Mouse (Mus musculus): Measurements from ENCODE around the gene Capn9. TPM values are rescaled to one million over a fixed set of nuclear protein-coding genes. Genes with fewer than 3 reads are reported as not detected.
A peak's percentile ranks its signal among the peaks of the same experiment; 100 is the strongest.

The Capn9 gene
- polyA plus RNA-seq, 1 experiment from 2014 or later = 0.36 TPM

DNA sequence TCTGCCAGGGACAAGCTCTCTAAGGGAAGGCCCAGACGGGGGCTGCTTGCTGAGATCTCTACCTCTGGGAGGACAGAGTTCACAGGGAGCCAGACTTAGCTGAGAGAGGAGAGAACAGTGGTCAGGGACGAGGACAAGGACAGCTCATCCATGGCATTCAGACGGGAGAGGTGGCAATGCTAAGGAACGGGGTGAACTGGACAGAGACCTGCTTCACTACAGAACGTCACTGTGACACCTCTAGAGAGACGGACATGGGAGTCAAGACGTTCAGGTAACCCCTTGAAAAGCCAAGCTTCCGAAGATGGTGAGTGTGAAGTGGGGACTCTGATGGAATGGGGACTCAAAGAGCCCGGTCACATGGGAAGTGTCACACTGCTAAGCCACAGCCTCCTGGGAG is 50.3 kb downstream of the Capn9 start:
- no peak overlapping the region for H3K4me2 ChIP-seq (ENCODE audit: low read depth, low read length)
- 89% methylated on average over 9 of the region's 9 CpGs for WGBS
- H3K36me3 ChIP-seq (ENCODE audit: control insufficient read depth, insufficient read depth, low read length) = no peaks in the 10 kb centered on the region
- no peaks in the 10 kb centered on the region for H3K27me3 ChIP-seq (ENCODE audit: control insufficient read depth, insufficient read depth, low read length)
- H3K9me3 ChIP-seq (ENCODE audit: control insufficient read depth, low read length) = no peaks in the 10 kb centered on the region
- H3K4me1 ChIP-seq (ENCODE audit: control insufficient read depth, insufficient read depth, low read length) = no peaks in the 10 kb centered on the region
- ATAC-seq (ENCODE audit: low read depth) = no peak
- H3K9ac ChIP-seq (replicated peaks; ENCODE audit: low read depth, low read length) = no peak overlapping the region
- H3K27ac ChIP-seq (ENCODE audit: low read depth, low read length) = no peak overlapping the region
- no peak overlapping the region for H3K4me3 ChIP-seq (ENCODE audit: low read depth, low read length)

DNA sequence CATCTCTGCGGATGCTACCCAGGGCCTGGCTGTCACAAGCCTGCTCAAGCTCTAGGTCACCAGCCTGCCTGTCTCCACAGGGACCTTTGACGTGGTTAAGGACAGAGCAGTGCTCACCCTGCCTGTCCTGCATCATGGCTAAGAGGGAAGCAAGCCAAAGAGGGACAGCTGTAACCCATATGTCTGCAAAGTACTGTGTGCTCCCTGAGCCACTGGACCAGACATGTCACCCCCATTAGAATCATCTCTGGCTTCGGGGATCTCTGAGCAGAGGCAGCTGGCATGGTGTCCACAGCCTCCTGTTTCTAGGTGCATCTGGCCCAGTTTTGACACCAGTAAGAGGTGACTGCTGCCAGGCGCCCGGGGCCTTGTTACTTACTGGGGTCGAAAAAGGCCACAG is 54.6 kb downstream of the Capn9 start:
- ATAC-seq (ENCODE audit: low read depth) = no peak
- no peaks in the 10 kb centered on the region for H3K36me3 ChIP-seq (ENCODE audit: control insufficient read depth, insufficient read depth, low read length)
- no peaks in the 10 kb centered on the region for H3K4me1 ChIP-seq (ENCODE audit: control insufficient read depth, insufficient read depth, low read length)
- H3K27ac ChIP-seq (ENCODE audit: low read depth, low read length) = no peak overlapping the region
- WGBS = 75% methylated on average over 6 of the region's 6 CpGs
- no peaks in the 10 kb centered on the region for H3K9me3 ChIP-seq (ENCODE audit: control insufficient read depth, low read length)
- H3K4me2 ChIP-seq (ENCODE audit: low read depth, low read length) = no peak overlapping the region
- no peak overlapping the region for H3K4me3 ChIP-seq (ENCODE audit: low read depth, low read length)
- H3K27me3 ChIP-seq (ENCODE audit: control insufficient read depth, insufficient read depth, low read length) = no peaks in the 10 kb centered on the region
- H3K9ac ChIP-seq (replicated peaks; ENCODE audit: low read depth, low read length) = no peak overlapping the region

DNA sequence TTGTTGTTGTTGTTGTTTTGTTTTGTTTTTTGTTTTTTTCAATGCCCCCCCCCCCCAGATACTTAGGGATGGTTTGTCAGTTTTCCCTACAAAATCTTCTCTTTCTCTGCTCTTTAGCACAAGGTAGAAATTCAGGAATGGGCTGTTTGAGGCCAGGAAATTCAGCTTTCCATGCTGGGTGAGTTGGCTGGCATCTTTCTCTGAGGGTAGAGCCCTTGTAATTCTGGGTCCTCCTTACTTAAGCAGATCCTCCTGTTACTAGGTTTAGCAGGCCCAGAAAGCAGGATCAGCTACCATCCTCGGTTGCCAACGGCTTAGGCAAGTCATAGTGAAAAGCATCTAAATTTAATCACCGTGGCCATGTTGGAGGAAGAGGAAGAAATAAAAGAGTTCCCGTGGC is 55.0 kb downstream of the Capn9 start:
- no peak for ATAC-seq (ENCODE audit: low read depth)
- Histone ChIP-seq H3K4me1 (ENCODE audit: control insufficient read depth, insufficient read depth, low read length) (no peaks in the 10 kb centered on the region), H3K9me3 (ENCODE audit: control insufficient read depth, low read length) (no peaks in the 10 kb centered on the region), H3K4me3 (ENCODE audit: low read depth, low read length) (no peak overlapping the region), H3K4me2 (ENCODE audit: low read depth, low read length) (no peak overlapping the region), H3K9ac (replicated peaks; ENCODE audit: low read depth, low read length) (no peak overlapping the region), H3K27ac (ENCODE audit: low read depth, low read length) (peak overlapping the region; percentile 6; the same call in 1 of the 2 replicates), H3K27me3 (ENCODE audit: control insufficient read depth, insufficient read depth, low read length) (no peaks in the 10 kb centered on the region), H3K36me3 (ENCODE audit: control insufficient read depth, insufficient read depth, low read length) (no peaks in the 10 kb centered on the region)
- 79% methylated on average over 4 of the region's 4 CpGs for WGBS

DNA sequence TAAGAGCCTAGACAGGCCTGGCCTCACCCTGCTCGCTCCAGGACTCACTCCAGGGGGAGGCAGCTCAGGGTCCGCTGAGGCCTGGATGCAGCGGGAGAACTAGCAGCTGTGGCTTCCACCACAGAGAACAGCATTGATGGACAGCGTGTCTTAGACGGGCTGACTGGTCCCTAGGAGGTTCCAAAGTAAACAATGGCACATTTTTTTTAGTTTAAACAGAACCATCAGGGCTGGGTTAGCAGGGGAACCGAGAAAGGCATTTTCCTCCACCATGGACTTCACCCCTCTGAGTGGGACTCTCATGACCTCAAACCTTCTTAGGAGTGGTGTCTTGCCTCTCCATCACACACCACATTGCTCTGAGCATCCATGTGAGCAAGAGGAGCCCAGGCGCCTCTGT is 56.1 kb downstream of the Capn9 start:
- Histone ChIP-seq H3K36me3 (ENCODE audit: control insufficient read depth, insufficient read depth, low read length) (peaks cover 9% of the 10 kb centered on the region), H3K9me3 (ENCODE audit: control insufficient read depth, low read length) (no peaks in the 10 kb centered on the region), H3K4me1 (ENCODE audit: control insufficient read depth, insufficient read depth, low read length) (no peaks in the 10 kb centered on the region), H3K27ac (ENCODE audit: low read depth, low read length) (no peak overlapping the region), H3K4me2 (ENCODE audit: low read depth, low read length) (no peak overlapping the region), H3K27me3 (ENCODE audit: control insufficient read depth, insufficient read depth, low read length) (no peaks in the 10 kb centered on the region), H3K4me3 (ENCODE audit: low read depth, low read length) (no peak overlapping the region), H3K9ac (replicated peaks; ENCODE audit: low read depth, low read length) (no peak overlapping the region)
- 50% methylated on average over 7 of the region's 7 CpGs for WGBS
- ATAC-seq (ENCODE audit: low read depth) = no peak

DNA sequence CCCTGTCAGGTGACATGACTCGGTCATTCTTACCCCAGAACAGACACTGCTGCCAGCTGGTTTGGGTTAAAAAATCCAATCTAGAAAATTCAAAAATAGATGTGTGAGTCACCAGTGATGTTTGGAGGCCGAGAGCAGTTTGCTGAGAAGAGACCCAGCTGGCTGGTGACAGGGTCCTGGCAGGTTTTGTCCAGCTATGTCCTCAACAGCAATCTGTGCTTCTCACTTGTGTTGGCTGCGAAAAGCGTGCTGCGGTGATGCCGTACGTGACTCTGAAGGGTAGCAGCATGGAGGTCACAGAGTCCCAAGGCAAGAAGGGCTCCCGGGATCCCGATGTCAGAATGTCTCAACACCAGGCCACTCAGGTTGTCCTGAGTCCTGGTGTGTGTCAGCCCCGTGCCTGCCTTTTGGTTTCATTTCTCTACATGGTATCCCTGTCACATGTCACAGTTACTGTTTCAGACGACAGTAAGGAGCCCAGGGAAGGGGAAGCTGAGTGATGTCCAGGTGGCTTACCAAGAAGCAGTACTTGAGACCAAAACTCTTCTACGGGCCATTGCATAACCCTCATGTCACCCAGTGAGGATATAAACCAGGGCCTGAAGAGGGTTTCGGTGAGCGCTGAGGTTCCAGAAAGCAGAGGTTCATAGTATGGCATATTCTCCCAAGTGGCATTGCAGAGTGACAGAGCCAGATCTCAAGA is 57.2 kb downstream of the Capn9 start:
- WGBS = 89% methylated on average over 14 of the region's 14 CpGs
- Histone ChIP-seq H3K36me3 (ENCODE audit: control insufficient read depth, insufficient read depth, low read length) (peaks cover 20% of the 10 kb centered on the region), H3K9me3 (ENCODE audit: control insufficient read depth, low read length) (no peaks in the 10 kb centered on the region), H3K4me2 (ENCODE audit: low read depth, low read length) (no peak overlapping the region), H3K4me3 (ENCODE audit: low read depth, low read length) (no peak overlapping the region), H3K9ac (replicated peaks; ENCODE audit: low read depth, low read length) (no peak overlapping the region), H3K27ac (ENCODE audit: low read depth, low read length) (no peak overlapping the region), H3K27me3 (ENCODE audit: control insufficient read depth, insufficient read depth, low read length) (no peaks in the 10 kb centered on the region), H3K4me1 (ENCODE audit: control insufficient read depth, insufficient read depth, low read length) (no peaks in the 10 kb centered on the region)
- no peak for ATAC-seq (ENCODE audit: low read depth)

DNA sequence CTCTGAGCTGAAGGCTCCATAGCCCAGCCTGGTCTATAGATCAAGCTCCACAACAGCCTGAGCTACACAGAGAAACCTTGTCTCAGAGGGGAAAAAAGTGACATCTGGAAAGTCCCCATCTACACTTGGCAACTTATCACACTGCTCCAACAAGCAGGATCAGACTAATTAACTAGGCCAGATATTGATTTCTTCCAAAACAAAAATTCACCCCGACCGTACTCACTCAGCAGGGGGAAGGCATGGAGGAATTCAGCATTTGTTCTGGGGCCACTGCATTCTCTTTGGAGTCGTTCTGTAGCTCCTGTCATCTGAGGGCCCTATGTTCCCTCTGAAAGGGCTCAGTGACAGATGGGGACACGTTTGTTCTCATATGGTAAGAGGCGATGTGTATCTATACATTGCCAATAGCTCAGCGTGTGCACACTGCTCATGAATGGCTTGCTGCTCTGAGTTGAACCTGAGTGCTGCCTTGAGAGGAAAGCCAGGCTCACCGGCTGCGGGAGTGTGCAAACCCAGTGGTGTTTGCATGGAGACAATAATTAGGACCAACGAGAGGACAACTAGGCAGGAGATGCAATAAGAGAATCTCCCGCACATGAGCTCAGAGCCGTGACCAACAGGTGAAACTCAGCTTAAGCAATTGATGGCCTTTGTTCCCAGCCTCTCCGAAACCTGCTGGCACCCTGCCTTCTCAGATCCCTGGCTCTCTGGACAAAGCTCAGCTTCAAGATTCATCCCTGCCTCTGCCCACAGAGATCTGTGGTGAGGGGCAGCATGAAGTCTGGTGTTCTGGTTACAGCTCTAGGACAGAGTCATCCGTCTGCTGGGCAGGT is 58.7 kb downstream of the Capn9 start:
- Histone ChIP-seq H3K36me3 (ENCODE audit: control insufficient read depth, insufficient read depth, low read length) (peaks cover 21% of the 10 kb centered on the region), H3K27me3 (ENCODE audit: control insufficient read depth, insufficient read depth, low read length) (no peaks in the 10 kb centered on the region), H3K4me3 (ENCODE audit: low read depth, low read length) (no peak overlapping the region), H3K9ac (replicated peaks; ENCODE audit: low read depth, low read length) (no peak overlapping the region), H3K27ac (ENCODE audit: low read depth, low read length) (no peak overlapping the region), H3K4me1 (ENCODE audit: control insufficient read depth, insufficient read depth, low read length) (no peaks in the 10 kb centered on the region), H3K9me3 (ENCODE audit: control insufficient read depth, low read length) (no peaks in the 10 kb centered on the region), H3K4me2 (ENCODE audit: low read depth, low read length) (no peak overlapping the region)
- no peak for ATAC-seq (ENCODE audit: low read depth)
- WGBS = 74% methylated on average over 13 of the region's 13 CpGs

DNA sequence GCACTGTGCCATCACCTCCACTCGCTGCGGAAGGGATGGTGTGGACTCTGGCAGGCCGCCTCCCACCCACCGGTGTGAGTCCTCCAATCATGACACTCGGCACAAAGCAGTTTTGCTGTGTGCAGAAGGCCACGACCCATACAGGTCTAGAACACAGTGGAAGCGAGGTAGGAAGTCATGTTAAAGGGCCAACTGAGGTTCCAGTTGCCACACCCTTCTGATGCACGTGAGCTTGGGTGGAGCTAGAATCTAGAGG is 59.3 kb downstream of the Capn9 start:
- no peak overlapping the region for H3K4me2 ChIP-seq (ENCODE audit: low read depth, low read length)
- H3K9me3 ChIP-seq (ENCODE audit: control insufficient read depth, low read length) = no peaks in the 10 kb centered on the region
- peaks cover 21% of the 10 kb centered on the region for H3K36me3 ChIP-seq (ENCODE audit: control insufficient read depth, insufficient read depth, low read length)
- H3K4me3 ChIP-seq (ENCODE audit: low read depth, low read length) = no peak overlapping the region
- 89% methylated on average over 8 of the region's 8 CpGs for WGBS
- H3K27me3 ChIP-seq (ENCODE audit: control insufficient read depth, insufficient read depth, low read length) = no peaks in the 10 kb centered on the region
- no peak overlapping the region for H3K9ac ChIP-seq (replicated peaks; ENCODE audit: low read depth, low read length)
- no peak for ATAC-seq (ENCODE audit: low read depth)
- no peaks in the 10 kb centered on the region for H3K4me1 ChIP-seq (ENCODE audit: control insufficient read depth, insufficient read depth, low read length)
- H3K27ac ChIP-seq (ENCODE audit: low read depth, low read length) = no peak overlapping the region

DNA sequence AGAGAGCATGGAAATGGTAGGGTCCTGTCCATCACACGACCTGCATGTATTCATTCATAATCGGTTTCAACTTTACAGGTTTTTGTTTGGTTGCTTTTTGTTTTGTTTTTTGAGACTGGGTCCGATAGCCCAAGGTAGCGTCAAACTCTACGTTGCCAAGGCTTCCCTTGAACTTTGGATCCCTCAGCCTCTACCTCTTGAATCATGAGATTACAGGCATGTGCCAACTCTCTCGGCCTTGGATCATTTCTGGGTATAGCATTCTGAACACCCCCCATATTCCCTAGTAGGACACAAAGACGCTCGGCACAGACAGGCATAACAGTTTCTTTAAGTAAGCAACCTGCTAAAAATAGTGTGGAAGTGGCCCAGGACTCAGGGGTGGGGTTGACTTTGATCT is 65.7 kb downstream of the Capn9 start:
- Histone ChIP-seq H3K9me3 (ENCODE audit: control insufficient read depth, low read length) (no peaks in the 10 kb centered on the region), H3K36me3 (ENCODE audit: control insufficient read depth, insufficient read depth, low read length) (peaks cover 16% of the 10 kb centered on the region), H3K27me3 (ENCODE audit: control insufficient read depth, insufficient read depth, low read length) (no peaks in the 10 kb centered on the region), H3K4me3 (ENCODE audit: low read depth, low read length) (no peak overlapping the region), H3K4me2 (ENCODE audit: low read depth, low read length) (no peak overlapping the region), H3K27ac (ENCODE audit: low read depth, low read length) (no peak overlapping the region), H3K4me1 (ENCODE audit: control insufficient read depth, insufficient read depth, low read length) (peaks cover 16% of the 10 kb centered on the region), H3K9ac (replicated peaks; ENCODE audit: low read depth, low read length) (no peak overlapping the region)
- whole genome bisulfite sequencing = 97% methylated on average over 8 of the region's 8 CpGs
- ATAC-seq (ENCODE audit: low read depth) = no peak

DNA sequence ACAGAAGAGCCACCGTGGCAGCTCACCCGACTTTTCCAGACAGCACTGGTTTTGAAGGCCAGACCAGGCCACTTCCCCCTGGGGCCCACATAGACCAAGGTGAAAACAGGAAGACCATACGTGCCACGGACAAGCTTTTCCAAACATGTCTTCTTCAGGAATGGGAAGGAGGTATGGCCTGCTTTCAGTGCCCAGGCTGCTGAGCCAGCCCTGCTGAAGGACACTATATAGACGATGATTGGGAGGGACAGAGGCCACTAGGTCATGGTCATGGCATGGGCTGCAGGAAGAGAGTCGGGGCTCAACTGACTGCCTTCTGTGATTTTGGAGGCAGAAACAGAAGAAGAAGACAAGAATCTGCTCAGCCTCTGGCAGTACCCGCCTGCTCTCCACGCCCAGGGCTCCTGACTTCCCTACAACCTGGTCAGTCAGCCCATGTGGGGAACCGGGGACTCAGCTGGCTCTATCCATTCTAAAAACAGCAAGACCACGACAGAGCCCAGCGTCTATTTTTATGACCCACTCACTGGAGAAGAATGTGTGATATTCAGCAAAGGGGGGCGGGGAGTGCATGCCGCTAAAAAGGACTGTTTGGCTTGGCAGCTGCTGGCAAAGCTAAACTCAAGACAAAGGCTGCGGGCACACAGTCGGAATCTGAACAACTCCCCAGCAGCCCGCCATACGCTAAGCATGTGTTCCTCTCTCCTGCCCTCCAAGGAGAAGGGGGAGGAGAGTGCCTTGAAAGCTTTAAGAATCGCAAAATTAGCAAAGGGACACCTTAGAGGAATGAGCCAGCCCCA is 67.8 kb downstream of the Capn9 start:
- Histone ChIP-seq H3K27ac (ENCODE audit: low read depth, low read length) (peak overlapping the region; percentile 66), H3K36me3 (ENCODE audit: control insufficient read depth, insufficient read depth, low read length) (no peaks in the 10 kb centered on the region), H3K27me3 (ENCODE audit: control insufficient read depth, insufficient read depth, low read length) (no peaks in the 10 kb centered on the region), H3K4me2 (ENCODE audit: low read depth, low read length) (peak overlapping the region; percentile 8; the same call in 1 of the 2 replicates), H3K4me1 (ENCODE audit: control insufficient read depth, insufficient read depth, low read length) (peaks cover 16% of the 10 kb centered on the region), H3K9me3 (ENCODE audit: control insufficient read depth, low read length) (no peaks in the 10 kb centered on the region), H3K4me3 (ENCODE audit: low read depth, low read length) (no peak overlapping the region), H3K9ac (replicated peaks; ENCODE audit: low read depth, low read length) (peak overlapping the region; percentile 41; the same call in 1 of the 2 replicates)
- peak; percentile 67 for ATAC-seq (ENCODE audit: low read depth)
- 40% methylated on average over 18 of the region's 18 CpGs for WGBS
